Mouse (Mus musculus) gastrocnemius, postnatal 36 days (tissue): ENCODE data around the gene Cntn5. TPM values are rescaled to one million over a fixed set of nuclear protein-coding genes. Genes with fewer than 3 reads are reported as not detected.

ENCODE experiments used
- DNase-seq, 2 experiments: peaks; one replicate each; pipeline ENCODE4 v3.0.0; 2022
- intact Hi-C: fragments of 180-260 bp; cut with DNase I; formaldehyde crosslinking; loops from one replicate; pipeline ENCODE4 v1.15.1; 2025
- total RNA-seq, 2 experiments: library from RNA; stranded (reverse); gene quantifications; 2 replicates each; pipeline ENCODE4 v1.2.3; 2021

The Cntn5 gene
- total RNA-seq, 2 experiments from 2014 or later, result not detected

DNA sequence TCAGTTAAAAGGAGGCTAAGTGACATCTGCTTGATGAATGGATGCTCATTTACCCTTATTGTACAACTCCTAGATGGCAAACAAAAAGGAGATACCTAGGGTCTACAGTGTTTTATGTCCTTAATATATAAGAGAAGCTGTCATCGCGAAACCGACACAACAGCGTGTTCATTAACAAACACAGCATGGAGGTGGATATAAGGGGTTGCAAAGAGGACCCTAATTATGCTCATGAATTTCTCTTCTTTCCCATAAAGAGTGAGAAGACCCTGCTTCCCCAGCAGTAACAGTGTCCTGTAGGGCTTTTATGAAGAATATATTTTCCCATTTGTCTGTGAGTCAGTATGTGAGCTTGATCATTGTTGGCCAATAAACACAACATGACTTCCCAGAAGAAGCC lies 939.2 kb downstream of the Cntn5 start:
- intact Hi-C loops, result no loop called here
- DNase-seq, result no peak

- DNase-seq, result no peak
- intact Hi-C loops, result no loop called here
Observed at GRCm38 (mm10) chr9:9960610-9961172, 943.9 kb downstream of the Cntn5 start.

DNA sequence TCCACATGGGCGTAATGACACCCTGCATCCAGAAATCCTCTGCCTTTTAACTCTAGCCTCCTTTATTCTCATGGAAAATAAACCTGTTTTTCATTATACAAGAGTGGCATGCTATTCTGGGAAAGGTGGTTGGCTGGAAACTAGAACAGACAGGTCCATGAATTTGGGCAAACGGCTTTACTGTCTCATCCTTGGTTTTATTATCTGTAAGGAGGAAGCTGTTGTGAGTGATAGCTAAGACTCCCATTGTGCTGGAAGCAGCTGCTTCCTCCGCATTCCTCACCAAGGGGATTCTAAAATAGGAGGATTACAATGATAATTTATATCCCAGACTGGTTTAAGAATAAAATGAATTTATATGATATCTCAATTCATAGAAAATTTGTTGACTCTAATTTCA lies 955.2 kb downstream of the Cntn5 start:
- no peak for DNase-seq
- intact Hi-C loops, result no loop called here

GRCm38 (mm10) chr9:9944872-9945271 lies 959.7 kb downstream of the Cntn5 start:
- intact Hi-C loops, result no loop called here
- DNase-seq, result no peak

GRCm38 (mm10) chr9:9937444-9938436 lies 966.8 kb downstream of the Cntn5 start:
- DNase-seq, result no peak
- intact Hi-C loops, result no loop called here

DNA sequence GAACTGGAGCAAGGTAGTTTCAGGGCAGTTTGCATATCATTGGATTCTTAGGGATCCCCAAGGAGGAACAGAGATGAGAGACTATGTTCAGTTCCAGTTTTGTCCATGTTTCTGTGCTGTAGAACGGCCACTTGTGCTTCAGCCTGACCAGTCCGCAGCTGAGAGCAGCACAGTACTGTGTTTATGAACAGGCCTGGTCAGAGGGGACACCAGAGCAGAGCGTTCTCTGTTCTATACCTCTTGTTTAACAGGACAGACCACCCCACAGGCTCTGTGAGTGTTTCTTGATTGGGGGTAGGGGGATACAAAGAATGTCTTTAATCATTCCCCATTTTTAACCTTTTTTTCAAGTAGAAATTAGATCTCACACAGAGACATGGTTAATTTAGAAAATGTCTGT lies 984.0 kb downstream of the Cntn5 start:
- DNase-seq, result no peak
- intact Hi-C loops, result no loop called here

GRCm38 (mm10) chr9:9899070-9899469 lies 1005.5 kb downstream of the Cntn5 start:
- intact Hi-C loops, result no loop called here
- DNase-seq, result no peak

DNA sequence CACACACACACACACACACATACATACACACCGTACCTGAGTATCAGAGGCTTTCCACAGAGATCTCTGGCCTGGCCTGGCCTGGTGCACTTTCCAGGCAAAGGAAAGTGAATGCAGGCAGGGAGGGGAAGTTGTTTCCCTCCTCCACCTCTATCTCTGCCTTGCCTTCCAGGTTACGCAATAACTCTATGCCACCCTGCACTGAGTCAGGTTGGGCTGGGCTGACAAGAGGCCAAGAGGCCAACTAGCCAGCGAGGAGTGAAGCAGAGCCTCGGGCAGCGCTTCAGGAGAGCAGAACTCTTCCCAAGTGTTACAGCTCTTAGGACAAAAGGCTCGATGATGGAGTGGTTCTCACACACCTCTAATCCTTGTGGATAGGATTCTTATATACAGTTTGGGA lies 1018.4 kb downstream of the Cntn5 start:
- DNase-seq, result no peak
- intact Hi-C loops, result no loop called here

- intact Hi-C loops, result no loop called here
- no peak for DNase-seq
Observed at GRCm38 (mm10) chr9:9882779-9883383, 1021.7 kb downstream of the Cntn5 start.

GRCm38 (mm10) chr9:9872112-9873035 lies 1032.2 kb downstream of the Cntn5 start:
- intact Hi-C loops, result no loop called here
- no peak for DNase-seq

- intact Hi-C loops, result no loop called here
- DNase-seq, result no peak
Observed at GRCm38 (mm10) chr9:9860631-9861030, 1043.9 kb downstream of the Cntn5 start.

- no peak for DNase-seq
- intact Hi-C loops, result no loop called here
Observed at GRCm38 (mm10) chr9:9859323-9859722, 1045.3 kb downstream of the Cntn5 start.

- DNase-seq, result no peak
- intact Hi-C loops, result no loop called here
Observed at GRCm38 (mm10) chr9:9854791-9855190, 1049.8 kb downstream of the Cntn5 start.

- intact Hi-C loops, result no loop called here
- DNase-seq, result no peak
Observed at GRCm38 (mm10) chr9:9830231-9830630, 1074.3 kb downstream of the Cntn5 start.

GRCm38 (mm10) chr9:9819963-9820362 lies 1084.6 kb downstream of the Cntn5 start:
- intact Hi-C loops, result no loop called here
- no peak for DNase-seq

DNA sequence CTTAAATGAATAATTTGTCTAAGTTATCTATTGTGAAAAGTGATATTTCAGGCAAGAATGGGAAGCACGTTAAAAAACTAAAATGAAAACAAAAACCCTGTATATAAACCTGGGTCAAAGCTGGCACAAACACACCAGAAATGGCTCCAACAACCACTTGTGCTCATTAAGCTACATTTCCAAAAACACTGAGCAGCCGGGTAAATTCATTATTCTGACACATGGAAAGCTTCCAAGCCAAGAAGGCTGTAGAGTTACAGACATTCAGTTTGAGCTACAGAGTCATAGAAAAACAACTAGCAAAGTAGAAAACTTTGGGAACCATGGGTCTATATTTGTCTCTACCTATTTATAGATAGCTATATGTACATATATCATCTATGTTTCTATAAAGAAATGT lies 1087.1 kb downstream of the Cntn5 start:
- intact Hi-C loops, result no loop called here
- DNase-seq, result no peak

GRCm38 (mm10) chr9:9799546-9799945 lies 1105.0 kb downstream of the Cntn5 start:
- no peak for DNase-seq
- intact Hi-C loops, result no loop called here

- intact Hi-C loops, result no loop called here
- no peak for DNase-seq
Observed at GRCm38 (mm10) chr9:9783680-9784079, 1120.9 kb downstream of the Cntn5 start.

- intact Hi-C loops, result no loop called here
Observed at GRCm38 (mm10) chr9:9781157-9781884, 1123.3 kb downstream of the Cntn5 start.

GRCm38 (mm10) chr9:9779646-9780045 lies 1124.9 kb downstream of the Cntn5 start:
- DNase-seq, result no peak
- intact Hi-C loops, result no loop called here

More at GRCm38 (mm10) chr9:9781157-9781884, 1123.3 kb downstream of the Cntn5 start:
- DNase-seq, result no peak
